Mouse (Mus musculus): Measurements from ENCODE around the gene Nup188.

Gene Nup188

DNA sequence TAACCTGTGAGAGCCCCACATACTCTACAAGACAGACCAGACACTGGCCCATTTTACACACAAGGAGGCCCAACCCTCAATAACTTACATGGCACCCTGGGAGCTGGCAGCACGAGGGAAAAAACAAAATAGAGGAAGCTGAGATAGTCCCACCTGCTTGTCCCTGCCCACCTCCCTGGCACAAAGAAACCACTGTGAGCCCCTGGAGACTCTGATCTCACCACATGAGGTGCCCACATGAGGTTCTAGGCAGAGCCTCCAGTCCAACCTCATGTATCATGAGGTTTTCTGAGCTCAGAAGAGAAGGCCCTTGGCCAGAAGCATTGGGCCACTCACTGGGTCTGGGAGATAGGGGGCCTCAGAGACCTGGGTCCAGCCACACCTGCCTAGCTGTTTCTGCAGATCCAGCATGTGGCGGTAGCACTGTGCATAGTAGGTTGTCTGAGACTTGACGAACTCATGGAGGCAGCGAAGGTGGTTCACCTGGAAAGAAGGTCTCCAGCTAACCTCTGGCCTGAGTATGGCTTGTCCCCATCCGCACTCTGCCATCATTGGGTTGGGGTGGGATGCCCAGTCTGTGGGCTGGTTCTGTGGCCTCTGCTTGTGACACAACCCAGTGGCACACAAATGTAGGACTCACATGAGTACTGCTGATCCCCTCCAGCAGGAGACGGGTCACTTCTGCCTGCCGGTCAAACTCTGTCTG lies 59.9 kb downstream of the Nup188 start:
- DNase-seq (ENCODE audit: low read depth, low spot score): no peak

DNA sequence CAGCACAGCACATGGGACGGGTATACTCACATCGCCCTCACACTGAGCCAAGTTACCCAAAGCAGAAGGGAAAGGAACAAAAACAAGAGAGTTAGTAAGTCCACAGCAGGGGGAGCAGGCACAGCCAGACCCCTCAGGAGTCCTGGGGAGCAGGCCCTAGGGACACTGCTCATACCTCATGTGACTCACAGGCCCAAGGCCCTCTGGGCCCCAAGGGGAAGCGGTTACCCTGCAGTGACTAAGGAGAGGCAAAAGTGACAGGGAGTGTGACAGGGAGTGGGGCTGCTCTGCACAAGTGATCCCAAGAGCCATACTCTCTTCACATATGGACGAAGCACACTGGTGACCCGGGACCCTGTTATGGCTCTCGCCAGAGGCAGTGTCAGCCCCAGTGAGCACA lies 63.0 kb downstream of the Nup188 start:
- no peak for DNase-seq (ENCODE audit: low read depth, low spot score)

DNA sequence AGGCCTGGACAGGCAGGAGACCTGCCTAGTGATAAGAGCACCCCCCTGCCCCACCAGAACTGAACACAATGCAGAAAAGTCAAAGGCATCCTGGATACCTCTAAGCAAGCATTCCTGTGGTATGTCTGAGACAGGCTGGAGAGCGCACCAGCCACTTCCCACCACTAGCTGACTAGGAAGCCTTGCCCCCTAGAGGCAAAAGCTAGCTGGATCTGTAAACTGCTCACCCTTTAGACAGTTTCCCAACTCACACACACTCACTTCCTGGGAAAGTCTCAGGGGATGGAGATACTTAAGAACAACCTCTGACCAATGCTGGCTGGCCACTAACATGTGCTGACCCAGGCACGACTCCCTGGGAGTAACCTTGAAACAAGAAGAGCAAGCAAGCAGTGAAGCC lies 65.0 kb downstream of the Nup188 start:
- DNase-seq (ENCODE audit: low read depth, low spot score): no peak

DNA sequence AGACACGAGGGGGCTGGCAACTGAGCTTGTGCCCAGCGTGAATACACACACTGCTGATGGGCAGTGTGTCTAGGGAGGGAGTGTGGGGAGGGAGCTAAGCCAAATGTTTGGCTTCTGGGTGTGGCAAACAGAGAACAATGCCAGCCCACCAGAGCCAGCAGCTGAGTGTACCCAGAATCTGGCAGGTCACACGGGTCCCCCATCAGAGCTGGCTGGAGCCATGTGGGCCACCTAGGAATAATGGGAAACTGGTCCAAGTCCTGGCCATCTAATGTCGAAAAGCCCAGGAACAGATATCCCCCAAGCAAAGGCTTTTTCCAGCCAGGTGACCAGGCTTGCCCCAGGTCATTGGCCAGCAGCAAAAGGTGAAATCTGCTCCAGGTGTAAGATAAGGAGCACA lies 69.7 kb downstream of the Nup188 start:
- no peak for DNase-seq (ENCODE audit: low read depth, low spot score)

DNA sequence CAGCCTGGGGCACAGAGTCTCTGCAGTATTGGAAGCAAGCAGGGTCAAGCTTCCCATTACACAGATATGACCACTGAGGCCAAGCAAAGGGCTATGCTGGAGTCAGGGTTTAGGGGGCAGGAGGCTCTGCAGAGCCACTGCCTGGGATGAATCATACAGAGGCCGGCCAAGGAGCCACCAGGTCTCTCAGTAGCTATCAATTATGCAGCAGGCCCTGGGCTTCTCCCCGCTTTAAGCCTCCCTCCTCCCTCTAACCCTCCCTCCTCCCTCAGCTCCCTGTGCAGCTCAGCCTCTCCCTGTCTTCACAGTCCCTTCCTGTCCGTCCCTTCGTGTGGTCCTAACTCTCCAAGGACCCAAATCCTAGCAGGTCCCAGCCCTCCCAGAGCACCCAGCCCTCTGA lies 70.1 kb downstream of the Nup188 start:
- DNase-seq (ENCODE audit: low read depth, low spot score): no peak

DNA sequence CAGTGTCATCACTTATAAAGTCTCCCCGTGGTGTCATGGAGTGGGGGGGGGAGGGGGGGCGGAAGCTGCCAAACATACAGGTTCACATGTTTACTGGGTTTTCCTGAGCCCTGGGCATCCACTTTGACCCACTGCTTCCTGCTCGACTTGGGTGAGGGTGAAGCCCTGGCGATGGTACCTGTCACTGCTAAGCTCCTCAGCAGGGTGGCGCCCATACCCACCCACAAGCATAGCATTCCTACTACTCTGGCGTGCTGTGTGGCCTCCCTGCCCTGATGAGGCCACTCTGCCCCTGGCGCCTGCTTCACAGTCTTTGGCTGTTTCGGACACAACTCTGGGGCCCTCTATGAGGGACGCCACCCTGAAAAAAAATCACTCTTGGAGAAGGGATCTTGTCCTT lies 70.7 kb downstream of the Nup188 start:
- no peak for DNase-seq (ENCODE audit: low read depth, low spot score)

DNA sequence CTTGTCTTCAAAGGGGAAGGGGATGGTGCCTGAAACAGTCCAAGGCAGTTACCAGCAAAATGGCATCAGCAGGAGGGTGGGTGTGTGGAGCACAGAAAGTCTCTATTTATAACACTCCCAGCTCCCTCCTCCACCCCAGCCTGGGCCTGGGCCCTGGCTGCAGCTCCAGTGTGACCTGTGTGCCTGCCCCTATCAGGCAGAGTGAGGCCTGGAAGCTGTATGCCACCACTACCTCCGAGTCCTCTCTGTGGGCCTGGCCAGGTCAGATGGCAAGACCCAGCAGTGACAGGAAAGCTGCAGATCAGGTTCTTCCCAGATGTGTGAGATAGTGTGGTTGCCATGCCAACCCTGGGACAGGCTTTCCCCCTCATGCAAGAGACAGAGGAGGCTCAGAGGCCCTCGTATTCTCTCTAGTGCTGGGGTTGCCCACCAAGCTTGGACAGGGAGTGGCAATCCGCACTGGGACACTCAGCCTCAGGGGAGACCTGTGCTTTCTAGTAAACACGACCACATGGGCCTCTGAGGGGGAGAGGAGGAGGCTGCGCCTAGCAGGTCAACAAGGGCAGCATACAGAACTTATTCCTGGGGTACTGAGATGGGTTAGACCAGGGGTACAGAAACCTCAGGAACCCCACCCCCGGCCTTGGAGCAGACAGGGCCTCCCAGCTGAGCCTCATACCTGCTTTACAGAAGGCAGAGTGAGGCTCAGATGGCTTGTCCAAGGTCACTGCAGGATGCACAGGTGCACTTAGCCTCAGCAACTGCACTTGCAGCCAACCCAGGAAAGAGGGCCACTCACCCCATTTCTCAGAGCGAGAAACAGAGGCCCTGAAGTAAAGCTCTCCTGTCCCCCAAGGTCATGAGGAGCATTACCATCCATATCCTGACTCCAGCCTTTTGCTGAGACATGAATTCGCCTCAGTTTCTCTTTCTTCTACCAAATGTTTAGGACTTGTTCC lies 71.6 kb downstream of the Nup188 start:
- peak; percentile 14 for DNase-seq (ENCODE audit: low read depth, low spot score)

DNA sequence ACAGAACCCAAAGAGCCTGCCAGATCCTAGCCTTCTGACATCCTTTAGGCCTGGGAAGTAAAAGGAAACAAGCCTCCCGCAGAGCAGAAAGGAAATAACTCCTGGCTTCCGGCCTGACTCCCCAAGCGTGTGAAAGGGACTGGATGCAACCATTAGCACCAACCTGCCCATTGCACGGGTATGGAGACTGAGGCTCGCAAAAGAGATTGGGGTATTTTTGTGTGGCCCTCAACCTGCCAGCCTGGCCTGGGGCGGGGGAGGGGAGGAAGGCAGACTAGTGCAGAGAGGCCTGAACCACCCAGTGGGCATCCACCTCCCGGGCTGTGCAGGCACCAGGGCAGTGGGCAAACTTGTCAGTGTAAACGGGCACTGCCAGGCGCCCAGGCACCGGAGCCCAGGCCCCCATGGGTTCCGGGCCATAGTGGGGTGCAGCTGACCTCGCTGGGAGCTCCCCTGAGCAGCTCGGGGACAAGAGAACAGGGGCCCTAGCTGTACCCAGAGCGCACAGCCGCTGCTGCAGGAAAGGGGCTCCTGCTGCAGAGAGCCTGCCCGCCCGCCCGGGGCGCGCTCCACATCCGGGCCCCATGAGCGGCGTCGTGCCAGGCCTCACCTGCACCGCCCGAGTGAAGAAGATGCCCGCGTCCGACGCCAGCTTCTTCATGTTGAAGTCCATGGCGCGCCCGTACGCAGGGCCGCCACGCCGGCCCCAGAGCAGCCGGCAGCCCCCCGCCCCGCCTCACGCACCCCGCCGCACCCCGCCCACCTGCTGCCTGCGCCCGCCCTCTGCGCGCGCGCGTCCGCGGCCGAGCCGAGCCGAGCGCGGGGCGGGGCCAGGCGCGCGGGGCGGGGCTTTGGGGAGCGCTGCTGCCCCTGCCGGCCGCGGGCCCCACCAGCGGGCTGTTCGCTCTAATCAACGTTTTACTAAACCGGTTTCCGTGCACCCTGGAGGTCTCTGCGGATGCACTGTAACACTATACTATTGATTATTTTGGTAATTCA lies 72.6 kb downstream of the Nup188 start, which contains the start of gene Sh3glb2:
Gene Sh3glb2, minus strand, starts transcription at position 805 of the 999 bp plus-strand sequence.
- DNase-seq (ENCODE audit: low read depth, low spot score): peak; percentile 86

DNA sequence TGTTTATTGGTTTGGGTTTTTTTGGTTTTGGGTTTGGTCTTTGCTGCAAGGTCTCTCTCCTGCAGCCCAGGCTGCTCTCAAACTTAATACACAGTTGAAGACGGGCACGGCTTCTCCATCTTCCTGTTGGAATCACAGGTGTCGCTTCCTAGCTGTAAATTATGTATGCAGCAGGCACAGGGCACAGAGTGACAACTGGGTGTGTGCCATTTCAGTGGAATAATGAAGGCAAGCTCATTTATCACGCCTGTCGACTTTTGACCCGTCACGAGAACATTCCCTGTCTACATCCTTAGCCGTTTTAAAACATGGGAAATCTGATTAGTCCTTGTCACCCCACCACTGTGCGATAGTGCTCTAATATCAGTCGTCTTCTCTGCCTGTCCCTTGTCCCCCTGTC lies 74.4 kb downstream of the Nup188 start:
- no peak for DNase-seq (ENCODE audit: low read depth, low spot score)

DNA sequence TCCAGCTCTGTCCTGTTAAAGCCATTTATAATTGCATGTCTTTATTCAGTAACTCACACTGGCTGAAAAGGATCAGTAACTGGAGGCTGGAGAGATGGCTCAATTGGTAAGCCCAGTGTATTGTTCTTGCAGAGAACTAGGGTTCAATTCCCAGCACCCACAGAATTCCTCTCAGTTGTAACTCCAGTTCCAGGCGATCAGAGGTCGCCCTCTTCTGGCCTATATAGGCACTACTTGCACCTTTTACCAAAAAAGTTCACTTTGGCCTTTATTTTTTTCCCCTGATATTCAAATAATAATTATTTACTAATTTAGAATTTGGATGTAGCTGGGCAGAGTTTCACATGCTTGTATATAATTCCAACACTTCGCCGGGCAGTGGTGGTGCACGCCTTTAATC lies 76.7 kb downstream of the Nup188 start:
- no peak for DNase-seq (ENCODE audit: low read depth, low spot score)

DNA sequence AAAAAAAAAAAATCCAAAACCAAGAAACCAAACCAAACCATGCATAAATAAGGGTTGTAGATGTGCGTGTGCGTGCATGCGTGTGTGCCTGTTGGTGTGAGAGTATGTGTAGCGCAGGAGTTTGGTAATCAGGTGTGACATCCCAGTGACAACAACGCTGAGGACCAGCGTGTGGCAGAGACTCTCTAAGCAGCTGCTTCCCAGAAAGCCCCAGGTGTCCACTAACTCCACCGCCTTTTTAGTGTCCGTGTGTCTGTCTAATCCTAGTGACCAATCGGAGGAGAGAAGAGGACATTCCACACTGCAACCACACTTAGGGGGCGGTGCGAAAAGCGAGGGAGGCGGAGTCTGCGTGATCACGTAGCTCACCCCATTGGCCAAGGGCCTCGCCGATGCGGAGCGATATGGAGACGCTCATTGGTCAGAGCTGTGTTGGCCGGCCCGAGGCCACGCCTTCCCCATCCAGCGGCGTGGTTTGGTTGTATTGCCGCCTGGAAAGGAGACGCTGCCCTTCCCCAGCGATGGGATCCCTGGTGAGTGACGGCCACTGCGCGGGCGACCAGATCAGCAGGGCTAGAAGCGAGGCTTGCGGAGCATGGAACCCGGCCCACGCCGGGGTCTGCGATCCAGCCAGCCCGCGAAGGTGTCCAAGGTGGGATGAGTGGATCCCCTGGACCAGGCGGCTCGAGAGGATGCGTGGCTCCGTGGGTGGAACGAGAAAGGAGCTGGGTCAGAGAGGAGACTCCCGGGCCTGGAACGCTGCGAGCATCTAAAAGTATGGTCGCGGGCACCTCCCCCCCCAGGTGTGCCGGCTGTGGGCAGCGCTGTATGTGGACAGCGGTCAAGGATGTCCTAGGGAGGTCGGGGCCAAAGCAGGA lies 77.8 kb downstream of the Nup188 start, which contains the start of gene Miga2:
Gene Miga2, plus strand, starts transcription at position 461 of the 878 bp plus-strand sequence.
- DNase-seq (ENCODE audit: low read depth, low spot score): peak; percentile 97

DNA sequence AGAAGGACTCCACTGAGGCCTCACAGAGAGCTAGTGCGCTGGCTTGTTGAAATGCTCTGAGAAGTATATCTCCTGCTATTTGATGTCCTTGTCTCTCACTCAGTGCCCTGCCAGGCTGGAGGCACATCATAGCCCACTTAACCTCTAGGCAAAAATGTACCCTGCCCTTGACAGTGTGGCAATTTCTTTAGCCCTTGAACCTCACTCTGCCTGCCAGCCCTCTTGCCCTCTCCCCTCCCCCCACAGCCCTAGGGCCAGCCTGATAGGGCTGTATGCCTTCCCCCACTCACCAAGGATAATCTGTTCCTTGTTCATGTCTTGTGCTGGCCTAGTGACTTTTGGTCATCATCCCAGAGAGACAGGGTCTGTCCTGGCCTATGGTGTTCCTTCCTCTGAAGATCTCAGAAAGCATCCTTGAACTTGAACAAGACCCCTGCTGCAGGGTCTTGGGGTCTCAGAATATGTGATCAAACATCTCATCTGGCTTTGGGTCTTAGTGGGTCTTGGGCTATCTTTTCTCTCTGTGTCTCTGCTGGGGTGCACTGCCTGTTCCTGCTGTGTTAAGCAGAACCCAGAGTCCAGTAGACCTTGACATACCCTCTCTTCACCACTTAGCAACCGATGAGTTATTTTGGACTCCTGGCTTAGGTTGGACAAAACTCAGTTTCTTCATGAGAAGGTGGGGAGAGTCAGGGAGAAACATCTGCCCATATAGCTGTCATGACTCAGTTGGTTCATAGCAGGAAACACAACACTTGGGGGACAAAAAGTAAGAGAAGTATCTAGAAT lies 79.3 kb downstream of the Nup188 start:
- DNase-seq (ENCODE audit: low read depth, low spot score): no peak

DNA sequence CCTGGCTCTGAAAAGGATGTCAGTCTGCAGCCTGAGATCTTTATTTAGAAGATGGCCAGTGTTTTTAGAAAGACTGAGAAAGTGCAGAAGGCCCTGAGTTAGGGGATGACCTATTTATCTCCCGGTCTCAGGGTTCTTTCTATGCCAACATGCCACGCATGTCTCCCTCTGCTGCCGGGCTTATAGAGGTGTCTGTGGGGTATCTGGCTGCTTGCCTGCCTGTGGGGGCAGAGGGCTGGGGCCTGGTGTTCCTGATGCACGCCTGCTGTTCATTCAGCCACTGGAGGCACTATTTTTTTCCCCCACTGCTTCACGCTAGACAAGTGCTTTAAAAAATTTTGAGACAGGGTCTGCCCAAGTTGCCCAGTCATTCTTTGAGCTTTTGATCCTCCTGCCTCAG lies 80.0 kb downstream of the Nup188 start:
- no peak for DNase-seq (ENCODE audit: low read depth, low spot score)

DNA sequence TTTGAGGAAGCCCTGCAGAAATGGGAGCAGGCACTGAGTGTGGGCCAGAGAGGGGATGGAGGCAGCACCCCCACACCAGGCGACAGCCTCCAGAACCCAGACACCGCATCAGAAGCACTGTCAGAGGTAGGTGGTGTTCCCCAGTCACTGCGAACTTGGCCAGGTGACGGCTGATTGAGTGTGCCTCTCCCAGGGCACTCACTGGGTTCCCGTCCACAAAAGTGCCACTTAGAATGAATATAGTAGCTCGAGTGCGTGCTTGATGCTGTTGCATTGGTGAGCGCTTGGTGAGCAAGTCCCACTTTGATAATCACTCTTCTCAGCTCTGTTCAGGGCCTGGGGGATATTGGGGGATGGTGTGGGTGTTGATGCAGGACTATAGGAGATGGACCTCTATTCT lies 85.3 kb downstream of the Nup188 start:
- no peak for DNase-seq (ENCODE audit: low read depth, low spot score)

DNA sequence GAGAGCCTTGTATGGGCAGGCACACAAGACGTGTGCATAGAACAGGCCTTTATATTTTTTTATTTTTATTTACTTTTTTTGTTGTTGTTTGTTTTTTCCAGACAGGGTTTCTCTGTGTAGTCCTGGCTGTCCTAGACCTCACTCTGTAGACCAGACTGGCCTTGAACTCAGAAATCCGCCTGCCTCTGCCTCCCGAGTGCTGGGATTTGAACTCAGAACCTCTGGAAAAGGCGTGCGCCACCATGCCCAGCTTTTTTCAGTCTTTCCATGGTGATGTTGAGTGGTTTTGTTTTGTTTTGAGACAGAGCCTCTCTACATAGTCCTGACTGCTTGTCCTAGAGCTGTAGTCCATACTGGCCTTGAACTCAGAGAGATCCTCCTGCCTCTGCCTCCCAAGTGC lies 86.5 kb downstream of the Nup188 start:
- DNase-seq (ENCODE audit: low read depth, low spot score): no peak

DNA sequence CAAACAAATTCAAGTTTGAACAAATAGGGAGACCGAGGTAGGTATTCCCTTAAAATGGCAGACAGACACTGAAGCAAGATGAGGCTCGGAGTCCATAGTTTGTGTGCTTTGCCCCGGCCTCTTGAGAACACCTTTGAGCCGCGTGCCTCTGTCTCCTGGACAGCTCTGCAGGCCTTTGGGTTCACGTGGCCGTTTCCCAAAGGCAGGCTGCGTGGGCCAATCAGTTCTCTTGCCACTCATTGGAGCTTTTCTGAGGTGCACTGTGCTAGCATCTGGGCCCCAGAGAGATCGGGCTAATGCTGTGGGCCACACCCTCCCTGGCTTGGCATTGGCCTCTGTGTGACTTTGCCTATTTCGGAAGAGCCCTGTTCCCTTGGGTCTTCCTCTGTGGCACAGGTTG lies 89.7 kb downstream of the Nup188 start:
- DNase-seq (ENCODE audit: low read depth, low spot score): no peak

DNA sequence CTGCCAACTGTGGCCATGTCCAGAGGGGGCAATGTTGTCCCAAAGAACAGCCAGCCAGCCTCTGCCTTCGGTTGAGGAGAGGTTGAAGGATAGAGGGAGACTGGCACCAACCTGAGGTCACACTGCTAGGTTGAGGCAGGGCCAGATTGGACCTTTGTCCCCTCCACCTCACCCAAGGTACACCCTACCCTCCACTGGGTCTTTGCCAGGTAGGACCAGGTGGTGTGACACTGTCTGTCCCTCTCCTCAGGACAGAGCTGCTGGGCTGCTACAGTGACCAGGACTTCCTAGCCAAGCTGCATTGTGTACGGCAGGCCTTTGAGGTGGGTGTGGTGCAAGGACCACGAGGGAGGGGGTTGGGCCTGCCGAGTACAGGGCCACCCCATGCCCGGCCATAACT lies 91.5 kb downstream of the Nup188 start:
- no peak for DNase-seq (ENCODE audit: low read depth, low spot score)

DNA sequence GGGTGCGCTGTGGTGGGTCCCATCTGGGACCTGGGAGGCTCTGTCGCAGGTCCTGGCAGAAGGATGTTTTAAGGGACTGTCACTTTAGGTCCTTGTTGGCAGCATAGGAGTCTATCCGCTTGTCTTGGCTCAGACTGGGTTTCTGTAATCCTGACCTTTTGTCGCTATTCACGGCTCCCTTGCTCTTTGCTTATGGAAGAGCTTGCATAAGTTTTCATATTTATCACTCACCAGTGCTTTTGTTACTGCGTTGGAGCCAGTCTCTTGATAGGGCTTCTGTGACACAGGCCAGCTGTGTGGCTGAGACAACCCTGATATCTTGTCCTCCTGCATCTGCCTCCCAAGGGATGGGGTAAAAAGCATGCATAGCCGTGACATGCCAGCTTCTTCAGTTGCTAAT lies 93.1 kb downstream of the Nup188 start:
- no peak for DNase-seq (ENCODE audit: low read depth, low spot score)

DNA sequence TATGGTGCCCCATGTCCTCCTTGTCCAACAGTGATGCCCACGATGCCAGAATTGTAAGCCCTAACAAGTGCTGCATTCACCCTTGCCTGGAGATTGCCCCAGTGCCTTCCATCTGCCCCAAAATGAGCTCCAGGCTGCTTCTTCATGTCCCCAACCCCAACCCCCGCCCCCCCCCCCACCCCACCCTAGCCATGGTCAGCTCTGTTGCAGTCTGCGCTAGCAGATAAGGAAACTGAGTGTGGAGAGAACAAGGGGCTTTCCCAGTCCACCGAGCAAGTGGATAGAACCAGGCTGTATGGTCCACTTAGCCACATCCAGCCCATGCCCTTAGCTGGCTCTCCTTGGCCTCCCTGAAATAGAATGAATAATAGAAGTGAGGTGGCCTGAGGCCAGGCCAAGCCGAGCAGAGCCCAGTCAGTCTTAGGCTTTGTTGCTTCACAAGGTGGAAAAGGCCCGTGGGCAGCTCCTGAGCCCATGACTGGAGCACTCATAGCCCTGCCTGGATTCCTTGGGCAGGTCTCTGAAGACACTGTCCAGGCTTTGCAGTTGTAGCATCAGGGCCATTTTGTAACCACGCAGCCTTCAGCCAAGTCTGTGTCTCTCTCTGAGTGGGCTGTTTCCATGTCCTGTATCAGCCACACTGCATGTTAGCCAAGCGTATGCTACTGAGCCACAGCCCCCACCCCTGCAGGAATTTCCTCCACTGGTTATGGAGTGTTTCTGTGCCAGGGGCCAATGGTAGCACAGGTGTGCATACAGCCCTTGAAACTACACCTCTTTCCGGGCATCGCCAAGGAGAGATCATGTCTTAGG lies 94.6 kb downstream of the Nup188 start:
- DNase-seq (ENCODE audit: low read depth, low spot score): no peak

Measured in CD4-positive helper T cell, adult 2 months (primary cell).